Mouse (Mus musculus): Measurements from ENCODE around the gene Postn. TPM values are rescaled to one million over a fixed set of nuclear protein-coding genes. Genes with fewer than 3 reads are reported as not detected.

The Postn gene
- total RNA-seq, 1 experiment, result 2.8 TPM

DNA sequence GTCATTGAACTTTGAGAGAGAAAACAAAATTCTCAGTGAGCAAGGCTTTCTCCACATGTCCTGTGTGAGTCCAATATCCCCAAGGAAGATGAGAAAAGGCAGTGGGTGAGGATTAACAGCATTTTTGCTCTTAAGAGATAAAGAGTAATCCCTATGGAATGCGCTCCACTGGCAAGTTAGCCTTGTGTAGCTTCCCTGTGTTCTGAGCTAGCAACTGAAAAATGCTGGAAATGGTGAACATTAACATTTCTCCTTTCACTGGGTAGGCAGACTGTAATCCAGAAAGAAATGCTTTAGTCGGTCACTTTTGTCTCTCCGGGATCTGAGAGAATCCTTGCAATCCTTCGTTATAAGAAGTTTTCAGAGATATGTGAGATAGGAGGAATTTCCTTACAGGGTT, 70.8 kb downstream of the Postn start:
- H3K9me3 ChIP-seq (ENCODE audit: control insufficient read depth, insufficient read depth, low read depth, low read length), result no peaks in the 10 kb centered on the region
- no peaks in the 10 kb centered on the region for H3K36me3 ChIP-seq (ENCODE audit: control insufficient read depth, insufficient read depth, low read length, poor library complexity, severe bottlenecking)
- no peak overlapping the region for H3K27ac ChIP-seq (ENCODE audit: insufficient read depth, low read depth, low read length, poor library complexity, severe bottlenecking)
- no peak for DNase-seq (ENCODE audit: low read depth, low spot score)
- in situ Hi-C loops (cut with MboI; ENCODE audit: low sequenced_read_pairs in 2 of 2, unreplicated experiment in 2 of 2), result no loop called here
- H3K4me3 ChIP-seq (ENCODE audit: insufficient read depth in 1 of 2, low read depth in 1 of 2, low read length in 2 of 2, poor library complexity in 1 of 2, severe bottlenecking in 1 of 2), result no peak overlapping the region
- no peak overlapping the region for H3K9ac ChIP-seq (ENCODE audit: insufficient read depth, low read depth, low read length, poor library complexity, severe bottlenecking)
- no peaks in the 10 kb centered on the region for H3K4me1 ChIP-seq (ENCODE audit: control insufficient read depth in 2 of 2, insufficient read depth in 2 of 2, low read length in 2 of 2, poor library complexity in 1 of 2)
- TF ChIP-seq CHD2 (IDR thresholded peaks at IDR 0.05; ENCODE audit: low read depth, low read length), result no peak
- TF ChIP-seq MAFK (IDR thresholded peaks at IDR 0.05; ENCODE audit: insufficient read depth, low read depth, low read length), result no peak
- no peak for TF ChIP-seq ZC3H11A (IDR thresholded peaks at IDR 0.05; ENCODE audit: borderline replicate concordance, low read depth, low read length)
- no peak for TF ChIP-seq HCFC1 (IDR thresholded peaks at IDR 0.05; ENCODE audit: borderline replicate concordance, insufficient read depth, low read length)
- TF ChIP-seq ZNF384 (IDR thresholded peaks at IDR 0.05; ENCODE audit: low read depth, low read length), result no peak

DNA sequence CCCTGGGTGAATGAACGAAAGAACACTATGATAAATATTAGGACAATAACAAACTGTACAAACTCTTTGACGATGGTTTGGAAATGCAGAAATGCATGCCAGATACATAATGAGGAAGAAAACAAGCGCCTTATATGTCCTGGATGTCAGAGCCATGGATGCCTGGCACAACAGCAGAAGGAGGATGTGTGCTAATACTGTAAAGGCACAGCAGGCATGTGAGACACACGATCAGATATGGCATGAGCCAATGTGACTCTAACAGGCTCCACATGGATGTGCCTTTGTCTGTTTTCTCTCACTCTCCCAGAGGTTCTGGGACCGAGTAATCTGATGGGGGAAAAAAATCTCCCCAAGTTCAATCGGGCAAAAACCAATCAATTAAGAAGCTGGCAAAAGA, 71.3 kb downstream of the Postn start:
- Histone ChIP-seq H3K27ac (ENCODE audit: insufficient read depth, low read depth, low read length, poor library complexity, severe bottlenecking) (no peak overlapping the region), H3K36me3 (ENCODE audit: control insufficient read depth, insufficient read depth, low read length, poor library complexity, severe bottlenecking) (no peaks in the 10 kb centered on the region), H3K9me3 (ENCODE audit: control insufficient read depth, insufficient read depth, low read depth, low read length) (no peaks in the 10 kb centered on the region), H3K4me3 (ENCODE audit: insufficient read depth in 1 of 2, low read depth in 1 of 2, low read length in 2 of 2, poor library complexity in 1 of 2, severe bottlenecking in 1 of 2) (no peak overlapping the region), H3K4me1 (ENCODE audit: control insufficient read depth in 2 of 2, insufficient read depth in 2 of 2, low read length in 2 of 2, poor library complexity in 1 of 2) (no peaks in the 10 kb centered on the region), H3K9ac (ENCODE audit: insufficient read depth, low read depth, low read length, poor library complexity, severe bottlenecking) (no peak overlapping the region)
- in situ Hi-C loops (cut with MboI; ENCODE audit: low sequenced_read_pairs in 2 of 2, unreplicated experiment in 2 of 2), result no loop called here
- DNase-seq (ENCODE audit: low read depth, low spot score), result no peak
- no peak for TF ChIP-seq ZC3H11A (IDR thresholded peaks at IDR 0.05; ENCODE audit: borderline replicate concordance, low read depth, low read length)
- no peak for TF ChIP-seq ZNF384 (IDR thresholded peaks at IDR 0.05; ENCODE audit: low read depth, low read length)
- TF ChIP-seq MAFK (IDR thresholded peaks at IDR 0.05; ENCODE audit: insufficient read depth, low read depth, low read length), result no peak
- no peak for TF ChIP-seq HCFC1 (IDR thresholded peaks at IDR 0.05; ENCODE audit: borderline replicate concordance, insufficient read depth, low read length)
- TF ChIP-seq CHD2 (IDR thresholded peaks at IDR 0.05; ENCODE audit: low read depth, low read length), result no peak

DNA sequence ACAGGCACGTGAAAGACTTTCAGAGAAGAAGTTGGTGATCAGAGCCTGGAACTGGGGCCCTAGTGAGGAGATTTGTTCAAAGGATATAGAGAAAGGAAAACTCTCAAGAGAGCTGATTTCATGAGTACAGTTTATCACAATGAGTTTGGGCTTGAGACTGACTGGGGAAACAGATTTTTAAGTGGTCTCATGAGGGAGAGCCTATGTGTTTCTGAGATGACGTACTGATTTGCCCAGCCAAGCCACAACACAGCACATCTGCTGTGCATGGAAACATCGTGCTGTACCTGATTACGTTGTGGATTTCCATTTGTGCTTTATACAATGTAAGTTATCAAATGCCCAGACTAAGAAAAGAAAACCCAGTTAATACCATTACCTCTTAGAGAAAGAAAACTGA, 71.7 kb downstream of the Postn start:
- TF ChIP-seq ZNF384 (IDR thresholded peaks at IDR 0.05; ENCODE audit: low read depth, low read length) (no peak), CHD2 (IDR thresholded peaks at IDR 0.05; ENCODE audit: low read depth, low read length) (no peak), HCFC1 (IDR thresholded peaks at IDR 0.05; ENCODE audit: borderline replicate concordance, insufficient read depth, low read length) (no peak), ZC3H11A (IDR thresholded peaks at IDR 0.05; ENCODE audit: borderline replicate concordance, low read depth, low read length) (no peak), MAFK (IDR thresholded peaks at IDR 0.05; ENCODE audit: insufficient read depth, low read depth, low read length) (no peak)
- H3K9ac ChIP-seq (ENCODE audit: insufficient read depth, low read depth, low read length, poor library complexity, severe bottlenecking), result no peak overlapping the region
- in situ Hi-C loops (cut with MboI; ENCODE audit: low sequenced_read_pairs in 2 of 2, unreplicated experiment in 2 of 2), result no loop called here
- no peak overlapping the region for H3K27ac ChIP-seq (ENCODE audit: insufficient read depth, low read depth, low read length, poor library complexity, severe bottlenecking)
- DNase-seq (ENCODE audit: low read depth, low spot score), result no peak
- no peaks in the 10 kb centered on the region for H3K4me1 ChIP-seq (ENCODE audit: control insufficient read depth in 2 of 2, insufficient read depth in 2 of 2, low read length in 2 of 2, poor library complexity in 1 of 2)
- no peaks in the 10 kb centered on the region for H3K36me3 ChIP-seq (ENCODE audit: control insufficient read depth, insufficient read depth, low read length, poor library complexity, severe bottlenecking)
- H3K4me3 ChIP-seq (ENCODE audit: insufficient read depth in 1 of 2, low read depth in 1 of 2, low read length in 2 of 2, poor library complexity in 1 of 2, severe bottlenecking in 1 of 2), result no peak overlapping the region
- H3K9me3 ChIP-seq (ENCODE audit: control insufficient read depth, insufficient read depth, low read depth, low read length), result no peaks in the 10 kb centered on the region

DNA sequence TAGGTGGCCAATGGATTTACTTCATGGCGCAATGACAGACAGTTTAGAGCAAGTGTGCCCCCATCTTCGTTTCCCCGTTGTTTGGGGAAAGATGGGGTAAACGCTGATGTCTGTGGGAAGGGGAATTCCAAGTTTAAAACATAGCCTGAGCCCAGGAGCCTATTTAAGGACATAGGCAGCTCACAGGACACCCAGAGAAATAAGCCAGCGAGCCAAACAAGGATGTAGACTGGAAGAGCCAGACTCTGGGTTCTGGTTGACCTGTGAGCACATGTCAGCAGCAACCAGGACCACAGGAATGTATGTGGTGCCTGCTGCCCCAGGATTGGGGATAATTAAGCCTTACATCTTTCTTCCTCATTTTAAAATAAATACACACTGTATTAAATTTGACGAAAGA, 73.7 kb downstream of the Postn start:
- no peak overlapping the region for H3K9ac ChIP-seq (ENCODE audit: insufficient read depth, low read depth, low read length, poor library complexity, severe bottlenecking)
- DNase-seq (ENCODE audit: low read depth, low spot score), result no peak
- H3K4me3 ChIP-seq (ENCODE audit: insufficient read depth in 1 of 2, low read depth in 1 of 2, low read length in 2 of 2, poor library complexity in 1 of 2, severe bottlenecking in 1 of 2), result no peak overlapping the region
- H3K27ac ChIP-seq (ENCODE audit: insufficient read depth, low read depth, low read length, poor library complexity, severe bottlenecking), result no peak overlapping the region
- H3K4me1 ChIP-seq (ENCODE audit: control insufficient read depth in 2 of 2, insufficient read depth in 2 of 2, low read length in 2 of 2, poor library complexity in 1 of 2), result no peaks in the 10 kb centered on the region
- no peak for TF ChIP-seq HCFC1 (IDR thresholded peaks at IDR 0.05; ENCODE audit: borderline replicate concordance, insufficient read depth, low read length)
- TF ChIP-seq CHD2 (IDR thresholded peaks at IDR 0.05; ENCODE audit: low read depth, low read length), result no peak
- no peaks in the 10 kb centered on the region for H3K9me3 ChIP-seq (ENCODE audit: control insufficient read depth, insufficient read depth, low read depth, low read length)
- no peaks in the 10 kb centered on the region for H3K36me3 ChIP-seq (ENCODE audit: control insufficient read depth, insufficient read depth, low read length, poor library complexity, severe bottlenecking)
- in situ Hi-C loops (cut with MboI; ENCODE audit: low sequenced_read_pairs in 2 of 2, unreplicated experiment in 2 of 2), result no loop called here

DNA sequence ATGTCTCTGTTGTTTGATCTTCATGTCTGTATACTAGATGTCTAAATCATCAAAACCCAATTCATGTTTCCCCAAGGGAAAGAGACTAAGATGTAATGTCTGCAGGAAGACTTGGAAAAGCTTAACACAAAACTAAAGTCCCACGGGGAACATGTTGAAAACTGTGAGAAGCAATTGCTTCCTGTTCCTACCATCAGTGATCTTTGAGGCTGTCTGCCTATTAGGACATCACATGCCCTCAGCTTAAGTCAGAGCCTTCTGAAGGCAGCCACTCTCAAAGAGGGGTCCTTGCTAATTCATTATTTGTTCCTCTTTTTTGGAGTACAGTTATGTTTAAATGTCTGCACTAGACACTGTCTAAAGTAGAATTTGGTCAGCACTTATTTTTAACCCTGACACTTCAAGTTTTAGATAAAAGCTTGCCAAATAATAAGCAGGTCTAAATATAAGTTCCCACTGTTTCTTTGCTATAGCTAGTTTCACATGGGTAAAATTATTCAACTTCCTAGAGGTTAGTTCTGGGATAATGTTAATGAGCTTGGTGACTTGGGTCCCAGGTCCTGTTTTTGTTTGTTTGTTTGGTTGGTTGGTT, 75.6 kb downstream of the Postn start:
- Histone ChIP-seq H3K4me1 (ENCODE audit: control insufficient read depth in 2 of 2, insufficient read depth in 2 of 2, low read length in 2 of 2, poor library complexity in 1 of 2) (no peaks in the 10 kb centered on the region), H3K36me3 (ENCODE audit: control insufficient read depth, insufficient read depth, low read length, poor library complexity, severe bottlenecking) (no peaks in the 10 kb centered on the region), H3K9ac (ENCODE audit: insufficient read depth, low read depth, low read length, poor library complexity, severe bottlenecking) (no peak overlapping the region), H3K4me3 (ENCODE audit: insufficient read depth in 1 of 2, low read depth in 1 of 2, low read length in 2 of 2, poor library complexity in 1 of 2, severe bottlenecking in 1 of 2) (no peak overlapping the region), H3K9me3 (ENCODE audit: control insufficient read depth, insufficient read depth, low read depth, low read length) (no peaks in the 10 kb centered on the region), H3K27ac (ENCODE audit: insufficient read depth, low read depth, low read length, poor library complexity, severe bottlenecking) (no peak overlapping the region)
- DNase-seq (ENCODE audit: low read depth, low spot score), result no peak
- in situ Hi-C loops (cut with MboI; ENCODE audit: low sequenced_read_pairs in 2 of 2, unreplicated experiment in 2 of 2), result no loop called here
- TF ChIP-seq HCFC1 (IDR thresholded peaks at IDR 0.05; ENCODE audit: borderline replicate concordance, insufficient read depth, low read length), result no peak

Other genes starting within 250 kb of the Postn start
- 0.05 TPM in 1 of 2 replicates, not detected in the other for gene Trpc4, start 205.1 kb upstream of the Postn start, total RNA-seq (2012; rRNA removed)

Measured in ES-E14 (cell line).